Mouse (Mus musculus): Measurements from ENCODE around the gene Card10. TPM values are rescaled to one million over a fixed set of nuclear protein-coding genes. Genes with fewer than 3 reads are reported as not detected.

Gene Card10
- polyA plus RNA-seq, 2 experiments = 1.1 to 2.2 TPM

- Histone ChIP-seq H3K4me2 (ENCODE audit: low read depth) (no peak overlapping the region), H3K4me1 (replicated peaks; ENCODE audit: control insufficient read depth in 2 of 2, insufficient read depth in 2 of 2, low read length in 1 of 2) (0 out of 4 replicates have a peak, but pooled peaks cover 0 to 3% of the 10 kb centered on the region in 2 experiments), H3K4me3 (ENCODE audit: insufficient read depth in 1 of 2, low read depth in 2 of 2, low read length in 2 of 2) (no peak overlapping the region), H3K9ac (replicated peaks) (no peak overlapping the region), H3K27ac (no peak overlapping the region), H3K36me3 (replicated peaks; ENCODE audit: control insufficient read depth, insufficient read depth, low read depth) (no peaks in the 10 kb centered on the region), H3K27me3 (ENCODE audit: control insufficient read depth, insufficient read depth, low read length) (no peaks in the 10 kb centered on the region), H3K9me3 (ENCODE audit: control insufficient read depth, low read length) (no peaks in the 10 kb centered on the region)
- DNase-seq (ENCODE audit: low read depth in 3 of 3, low spot score in 3 of 3) (no peak), ATAC-seq (ENCODE audit: insufficient read depth) (no peak)
- TF ChIP-seq EP300 (IDR thresholded peaks at IDR 0.05; ENCODE audit: low read depth) = no peak
- no peak for TF ChIP-seq CTCF (IDR thresholded peaks at IDR 0.05; ENCODE audit: low read depth)
- 44% methylated on average over 5 of the region's 5 CpGs for WGBS (ENCODE audit: insufficient replicate concordance)
Measured at GRCm38 (mm10) chr15:78784520-78784919, 18.3 kb downstream of the Card10 start.

GRCm38 (mm10) chr15:78782348-78783103 lies 20.3 kb downstream of the Card10 start:
- WGBS (ENCODE audit: insufficient replicate concordance) = 60% methylated on average over 14 of the region's 14 CpGs
- Histone ChIP-seq H3K4me3 (ENCODE audit: insufficient read depth in 1 of 2, low read depth in 2 of 2, low read length in 2 of 2) (no peak overlapping the region), H3K9me3 (ENCODE audit: control insufficient read depth, low read length) (no peaks in the 10 kb centered on the region), H3K27me3 (ENCODE audit: control insufficient read depth, insufficient read depth, low read length) (no peaks in the 10 kb centered on the region), H3K4me1 (replicated peaks; ENCODE audit: control insufficient read depth in 2 of 2, insufficient read depth in 2 of 2, low read length in 1 of 2) (peaks cover 0 to 6% of the 10 kb centered on the region in 2 experiments; a peak in 1 of 4 replicates), H3K9ac (replicated peaks) (no peak overlapping the region), H3K36me3 (replicated peaks; ENCODE audit: control insufficient read depth, insufficient read depth, low read depth) (no peaks in the 10 kb centered on the region), H3K27ac (no peak overlapping the region), H3K4me2 (ENCODE audit: low read depth) (no peak overlapping the region)
- DNase-seq (ENCODE audit: low read depth in 3 of 3, low spot score in 3 of 3) (no peak), ATAC-seq (ENCODE audit: insufficient read depth) (no peak)
- TF ChIP-seq EP300 (IDR thresholded peaks at IDR 0.05; ENCODE audit: low read depth) = no peak
- TF ChIP-seq CTCF (IDR thresholded peaks at IDR 0.05; ENCODE audit: low read depth) = no peak; the same call in 1 of the 2 replicates

- Histone ChIP-seq H3K27me3 (ENCODE audit: control insufficient read depth, insufficient read depth, low read length) (no peaks in the 10 kb centered on the region), H3K27ac (no peak overlapping the region), H3K4me1 (replicated peaks; ENCODE audit: control insufficient read depth in 2 of 2, insufficient read depth in 2 of 2, low read length in 1 of 2) (peaks cover 0 to 5% of the 10 kb centered on the region in 2 experiments; a peak in 1 of 4 replicates), H3K9me3 (ENCODE audit: control insufficient read depth, low read length) (no peaks in the 10 kb centered on the region), H3K36me3 (replicated peaks; ENCODE audit: control insufficient read depth, insufficient read depth, low read depth) (no peaks in the 10 kb centered on the region), H3K4me2 (ENCODE audit: low read depth) (no peak overlapping the region), H3K4me3 (ENCODE audit: insufficient read depth in 1 of 2, low read depth in 2 of 2, low read length in 2 of 2) (no peak overlapping the region), H3K9ac (replicated peaks) (no peak overlapping the region)
- no peak for TF ChIP-seq EP300 (IDR thresholded peaks at IDR 0.05; ENCODE audit: low read depth)
- TF ChIP-seq CTCF (IDR thresholded peaks at IDR 0.05; ENCODE audit: low read depth) = no peak
- DNase-seq (ENCODE audit: low read depth in 3 of 3, low spot score in 3 of 3) (no peak), ATAC-seq (ENCODE audit: insufficient read depth) (peak; percentile 51; the same call in 1 of the 2 replicates)
- 66% methylated on average over 7 of the region's 7 CpGs for whole genome bisulfite sequencing (ENCODE audit: insufficient replicate concordance)
Measured at GRCm38 (mm10) chr15:78780908-78781307, 21.9 kb downstream of the Card10 start.

- H3K36me3 ChIP-seq (replicated peaks; ENCODE audit: control insufficient read depth, insufficient read depth, low read depth) = no peaks in the 10 kb centered on the region
- no peak for DNase-seq (ENCODE audit: low read depth in 3 of 3, low spot score in 3 of 3)
- no peak overlapping the region for H3K4me3 ChIP-seq (ENCODE audit: insufficient read depth in 1 of 2, low read depth in 2 of 2, low read length in 2 of 2)
- H3K27me3 ChIP-seq (ENCODE audit: control insufficient read depth, insufficient read depth, low read length) = no peaks in the 10 kb centered on the region
- peaks cover 0 to 3% of the 10 kb centered on the region in 2 experiments; a peak in 1 of 4 replicates for H3K4me1 ChIP-seq (replicated peaks; ENCODE audit: control insufficient read depth in 2 of 2, insufficient read depth in 2 of 2, low read length in 1 of 2)
- no peaks in the 10 kb centered on the region for H3K9me3 ChIP-seq (ENCODE audit: control insufficient read depth, low read length)
- TF ChIP-seq EP300 (IDR thresholded peaks at IDR 0.05; ENCODE audit: low read depth) = no peak
- TF ChIP-seq CTCF (IDR thresholded peaks at IDR 0.05; ENCODE audit: low read depth) = no peak
- no peak for ATAC-seq (ENCODE audit: insufficient read depth)
- 81% methylated on average over 14 of the region's 14 CpGs for WGBS (ENCODE audit: insufficient replicate concordance)
- H3K4me2 ChIP-seq (ENCODE audit: low read depth) = no peak overlapping the region
- no peak overlapping the region for H3K9ac ChIP-seq (replicated peaks)
- no peak overlapping the region for H3K27ac ChIP-seq
Measured at GRCm38 (mm10) chr15:78780359-78780758, 22.5 kb downstream of the Card10 start.

DNA sequence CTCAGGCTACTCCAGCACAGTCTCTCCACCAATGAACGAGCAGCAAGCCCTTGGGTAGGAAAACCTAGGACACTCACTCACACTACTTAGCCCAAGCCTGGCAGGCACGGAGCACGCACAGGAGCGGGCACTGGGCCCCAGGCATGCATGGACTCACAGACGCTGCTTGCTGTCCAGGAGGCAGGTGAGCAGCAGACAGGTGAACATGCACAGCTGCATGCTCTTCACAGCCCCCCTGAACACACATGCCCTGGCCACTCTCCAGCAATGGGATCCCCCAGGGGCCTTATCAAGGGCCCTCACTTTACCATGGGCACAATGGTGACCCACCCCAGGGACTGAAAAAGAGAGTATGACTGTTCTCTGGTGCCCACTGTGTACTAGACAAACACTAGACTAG lies 23.2 kb downstream of the Card10 start:
- H3K4me3 ChIP-seq (ENCODE audit: insufficient read depth in 1 of 2, low read depth in 2 of 2, low read length in 2 of 2) = no peak overlapping the region
- 68% methylated on average over 5 of the region's 5 CpGs for WGBS (ENCODE audit: insufficient replicate concordance)
- ATAC-seq (ENCODE audit: insufficient read depth) (no peak), DNase-seq (ENCODE audit: low read depth in 3 of 3, low spot score in 3 of 3) (no peak)
- no peak overlapping the region for H3K27ac ChIP-seq
- H3K36me3 ChIP-seq (replicated peaks; ENCODE audit: control insufficient read depth, insufficient read depth, low read depth) = no peaks in the 10 kb centered on the region
- peaks cover 0 to 3% of the 10 kb centered on the region in 2 experiments; a peak in 1 of 4 replicates for H3K4me1 ChIP-seq (replicated peaks; ENCODE audit: control insufficient read depth in 2 of 2, insufficient read depth in 2 of 2, low read length in 1 of 2)
- no peaks in the 10 kb centered on the region for H3K9me3 ChIP-seq (ENCODE audit: control insufficient read depth, low read length)
- H3K27me3 ChIP-seq (ENCODE audit: control insufficient read depth, insufficient read depth, low read length) = no peaks in the 10 kb centered on the region
- H3K9ac ChIP-seq (replicated peaks) = no peak overlapping the region
- no peak for TF ChIP-seq CTCF (IDR thresholded peaks at IDR 0.05; ENCODE audit: low read depth)
- no peak for TF ChIP-seq EP300 (IDR thresholded peaks at IDR 0.05; ENCODE audit: low read depth)
- H3K4me2 ChIP-seq (ENCODE audit: low read depth) = no peak overlapping the region
